Mouse (Mus musculus) inflammation-experienced regulatory T-cells (primary cell): ENCODE measurements around the gene Nudt11. TPM values are rescaled to one million over a fixed set of nuclear protein-coding genes. Genes with fewer than 3 reads are reported as not detected.

ENCODE experiments used
- polyA plus RNA-seq, 2 experiments: library from polyadenylated mRNA; unstranded; fragments of 100-300 nt; shearing (Covaris generic); gene quantifications; one replicate each; pipeline ENCODE4 v1.2.1; 2017

Nudt11 gene
- polyA plus RNA-seq: not detected

DNA sequence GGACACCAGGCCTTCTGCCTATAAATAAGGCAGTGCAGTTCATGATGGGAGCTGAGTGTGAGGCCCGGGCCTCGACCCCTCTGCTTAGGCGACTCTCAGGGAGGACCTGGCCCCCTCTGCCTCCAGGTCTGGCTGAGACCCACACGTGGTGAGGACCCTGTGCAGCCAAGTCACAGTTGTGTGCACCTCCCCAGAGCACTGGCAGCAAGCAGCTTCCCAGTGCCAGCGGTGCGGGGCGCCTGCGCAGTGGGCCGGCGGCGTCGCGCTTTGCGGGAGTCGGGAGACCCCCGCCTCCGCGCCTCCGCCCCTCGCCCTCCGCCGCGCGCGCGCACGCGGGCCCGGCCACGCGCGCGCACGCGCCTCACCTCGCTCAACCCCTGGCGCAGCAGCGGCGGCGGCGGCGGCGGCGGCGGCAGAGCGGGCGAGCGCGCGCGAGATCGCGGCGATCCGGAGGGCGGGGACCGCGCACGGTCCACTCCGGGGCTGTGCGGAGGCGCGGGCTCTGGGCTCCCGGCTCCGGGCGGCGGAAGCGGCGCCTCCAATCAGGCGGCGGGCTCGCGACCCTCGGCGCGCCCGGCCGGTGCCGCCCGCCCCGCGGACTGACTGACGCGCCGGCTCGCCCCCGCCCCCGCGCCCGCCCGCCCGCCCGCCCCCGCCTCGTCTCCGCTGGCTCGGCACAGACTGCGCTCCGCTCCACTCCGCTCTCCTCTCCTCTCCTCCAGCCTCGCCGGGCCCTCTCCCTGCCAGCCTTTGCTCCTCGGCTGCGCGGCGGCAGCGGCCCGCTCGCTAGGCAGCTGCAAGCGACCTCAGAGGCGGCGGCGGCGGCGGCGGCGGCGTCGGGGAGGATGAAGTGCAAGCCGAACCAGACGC lies at the start of gene Nudt11:
TSS of gene Nudt11 (plus strand) at position 388 of the 870 bp plus-strand sequence.

DNA sequence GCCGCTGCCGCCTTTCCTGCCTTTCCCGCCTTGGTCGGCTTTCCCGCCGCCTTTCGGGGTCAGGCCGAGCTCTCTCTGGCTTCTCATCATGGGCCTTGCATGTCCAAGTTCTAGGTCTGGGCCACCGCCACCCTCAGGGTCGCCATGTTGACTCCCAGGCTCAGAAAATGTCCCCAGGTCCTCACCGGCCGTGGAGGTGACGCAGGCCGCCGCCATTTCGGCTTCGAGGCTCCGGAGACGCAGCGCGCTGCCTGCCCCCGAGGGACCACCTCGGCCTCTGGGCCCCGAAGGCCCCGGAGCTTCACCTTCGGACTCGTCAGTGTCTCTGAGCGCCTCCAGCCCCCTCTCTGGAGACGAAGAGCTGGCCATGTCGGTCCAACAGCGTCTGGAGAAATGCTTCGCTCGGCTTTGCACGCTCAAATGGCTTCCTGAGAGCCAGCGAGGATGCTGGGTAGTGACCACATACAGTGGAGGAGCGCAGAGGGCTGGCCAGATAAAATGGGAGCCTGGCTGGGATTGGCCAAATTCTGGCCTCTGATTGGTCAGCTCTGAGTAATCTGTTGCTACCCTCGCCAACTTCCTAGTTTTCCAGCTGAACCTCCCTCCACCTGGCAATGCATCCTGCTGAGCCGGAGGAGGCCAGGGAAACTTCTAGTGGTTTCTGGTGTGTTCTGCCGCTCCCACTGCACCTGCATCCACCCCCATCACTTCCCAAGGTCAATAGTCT lies 35.9 kb downstream of the Nudt11 start, which contains the start of gene AU022751:
TSS of gene AU022751 (minus strand) at position 466 of the 727 bp plus-strand sequence.

Other genes with a start within 250 kb of the Nudt11 start
- gene AU022751, start 36.0 kb downstream of the Nudt11 start, polyA plus RNA-seq: not detected
- gene Nudt10, start 125.6 kb downstream of the Nudt11 start, polyA plus RNA-seq: not detected